Mouse (Mus musculus) thymus, adult 2 months (tissue): ENCODE data around the gene Mzf1.

ENCODE experiments used
- CTCF ChIP-seq: fragments of 200-500 bp; IDR thresholded peaks from 2 replicates; pipeline ENCODE4 v1.5.1; 2012; ENCODE audit warnings: mild to moderate bottlenecking, control low read depth, low read length, moderate library complexity, borderline replicate concordance; ENCODE audit not compliant: control insufficient read depth, poor library complexity, insufficient read depth; ENCODE audit errors: extremely low read depth
- POLR2A ChIP-seq: fragments of 200-500 bp; IDR thresholded peaks from 2 replicates; pipeline ENCODE4 v1.6.1; 2012; ENCODE audit warnings: mild to moderate bottlenecking, low read length, control low read depth, moderate library complexity; ENCODE audit not compliant: control insufficient read depth, poor library complexity, insufficient read depth; ENCODE audit errors: extremely low read depth

DNA sequence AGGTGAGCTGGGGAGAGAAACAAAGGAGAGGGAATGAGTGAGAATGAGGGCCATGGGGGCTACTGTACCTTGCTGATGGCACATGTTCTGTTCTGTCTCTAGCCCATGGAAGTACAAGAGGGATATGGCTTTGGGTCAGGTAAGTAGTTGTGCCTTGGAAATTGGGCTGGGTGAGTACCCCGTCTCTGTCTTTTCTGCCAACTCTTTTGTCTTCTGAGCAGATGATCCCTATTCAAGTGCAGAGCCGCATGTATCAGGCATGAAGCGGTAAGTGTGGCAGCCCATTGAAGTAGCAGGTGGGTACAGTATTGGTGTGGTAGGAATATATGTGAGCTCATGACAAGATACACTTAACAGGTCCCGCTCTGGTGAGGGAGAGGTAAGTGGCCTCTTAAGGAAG is 25.6 kb downstream of the Mzf1 start:
- TF ChIP-seq CTCF (no peak), POLR2A (no peak)
